Mouse (Mus musculus) bone marrow macrophage, adult 2 months (primary cell): ENCODE data around the gene Gria1.

Experiments
- CTCF ChIP-seq: IDR thresholded peaks from 2 replicates; pipeline ENCODE4 v1.5.1; 2012; ENCODE audit warnings: low read depth, mild to moderate bottlenecking, low read length, moderate library complexity
- POLR2A ChIP-seq: IDR thresholded peaks from 2 replicates; pipeline ENCODE4 v1.6.1; 2012; ENCODE audit warnings: mild to moderate bottlenecking, low read depth, low read length, borderline replicate concordance

DNA sequence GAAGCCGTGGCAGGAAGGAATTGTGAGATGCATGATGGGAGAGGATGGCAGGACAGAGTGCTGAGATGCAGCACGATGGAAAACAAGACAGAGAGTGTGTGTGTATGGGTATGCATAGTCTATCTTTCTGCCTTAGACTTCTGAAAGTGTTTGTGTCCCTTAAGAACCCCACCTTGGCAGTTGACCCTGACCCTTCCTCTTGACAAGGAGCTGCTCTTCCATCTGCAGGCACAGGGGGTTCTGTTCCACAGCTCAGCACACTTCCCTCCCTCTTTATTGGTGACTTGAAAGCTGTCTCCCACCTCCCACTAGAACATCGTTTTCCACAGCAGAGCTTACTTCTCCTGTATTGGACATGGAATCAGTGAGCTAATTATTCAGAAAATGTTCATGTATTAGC is 148.2 kb downstream of the Gria1 start:
- TF ChIP-seq CTCF = no peak
- no peak for TF ChIP-seq POLR2A
